Mouse (Mus musculus) neutrophil, adult 5-6 weeks (primary cell): ENCODE data around the gene Hp. TPM values are rescaled to one million over a fixed set of nuclear protein-coding genes. Genes with fewer than 3 reads are reported as not detected.

ENCODE experiments used
- ATAC-seq: fragments of 151-379, 151-347 bp; 2 replicates; pipeline ENCODE4 v1.8.0; 2017; ENCODE audit warnings: mild to moderate bottlenecking, moderate TSS enrichment; ENCODE audit not compliant: insufficient number of reproducible peaks, poor library complexity, low FRiP score, severe bottlenecking; ENCODE audit errors: extremely low read depth
- total RNA-seq: library from RNA; stranded (forward); fragments of 200-1000 nt; gene quantifications from 2 replicates; pipeline ENCODE4 v1.2.3, GENCODE M21; 2017

Hp gene
- total RNA-seq, 1 experiment from 2014 or later, result 873 TPM

DNA sequence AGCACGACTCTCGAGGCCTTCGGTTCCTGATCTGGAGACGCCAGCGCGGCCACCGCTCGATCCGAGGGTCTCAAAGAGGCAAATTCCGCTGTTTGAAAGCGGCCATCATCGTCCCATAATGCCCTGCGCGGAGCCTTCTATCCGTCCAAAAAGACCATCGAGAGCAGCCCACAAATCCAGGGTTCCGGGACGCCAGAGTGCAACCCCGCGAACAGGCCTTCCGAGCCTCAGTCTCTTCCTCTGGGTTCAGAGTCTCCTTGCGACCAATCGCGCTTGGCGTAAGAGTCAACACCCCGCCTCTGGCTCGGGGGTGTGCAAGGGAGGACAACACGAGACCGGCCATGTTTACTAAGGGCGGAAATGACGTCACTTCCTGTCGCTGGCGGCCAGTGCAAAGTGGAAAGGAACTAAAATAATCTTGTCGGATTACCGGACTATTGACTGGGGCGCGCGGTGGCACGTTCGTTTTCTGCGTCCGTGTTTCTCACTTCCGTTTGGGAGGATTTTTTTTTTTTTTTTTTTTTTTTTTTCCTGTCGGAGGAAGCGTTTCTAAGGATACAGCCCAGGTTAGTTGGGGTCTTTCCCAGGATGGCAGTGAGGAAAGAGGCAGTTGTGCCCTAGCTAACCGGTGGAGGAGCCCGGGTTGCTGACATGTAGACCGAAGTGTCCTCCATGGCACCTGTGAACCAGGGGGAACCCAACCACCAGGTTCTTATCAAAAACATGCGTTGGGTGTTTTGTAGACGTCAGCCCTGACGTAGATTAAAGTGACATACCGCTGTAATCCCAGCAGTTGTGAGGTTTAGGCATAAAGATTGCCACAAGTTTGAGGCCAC lies 13.3 kb downstream of the Hp start, which contains the start of the genes Dhx38 and Txnl4b:
TSS of gene Dhx38 (minus strand) at position 364 of the 836 bp plus-strand sequence.
TSS of gene Txnl4b (plus strand) at position 395 of the 836 bp plus-strand sequence.
- ATAC-seq, result peak; percentile 96

- ATAC-seq, result no peak
These were observed 14.2 kb downstream of the Hp start for GRCm38 (mm10) chr8:109564766-109565165.

DNA sequence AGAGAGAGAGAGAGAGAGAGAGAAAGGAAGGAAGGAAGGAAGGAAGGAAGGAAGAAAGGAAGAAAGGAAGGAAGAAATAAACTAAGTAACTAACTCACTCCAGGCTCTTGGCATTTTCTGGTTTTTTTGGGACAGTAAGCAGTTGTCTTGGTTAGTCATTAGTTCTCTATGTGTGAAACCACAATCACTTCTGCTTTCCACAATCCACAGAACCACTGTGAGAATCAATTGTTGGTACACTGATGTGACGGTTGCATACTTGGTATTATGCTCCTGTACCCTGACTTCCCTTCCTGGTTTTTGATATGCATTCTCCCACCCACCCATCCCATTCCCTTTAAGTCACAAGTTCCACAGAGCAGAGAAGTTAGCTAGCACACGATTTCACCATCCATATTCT lies 15.1 kb downstream of the Hp start:
- peak; percentile 27; the same call in 1 of the 2 replicates for ATAC-seq

DNA sequence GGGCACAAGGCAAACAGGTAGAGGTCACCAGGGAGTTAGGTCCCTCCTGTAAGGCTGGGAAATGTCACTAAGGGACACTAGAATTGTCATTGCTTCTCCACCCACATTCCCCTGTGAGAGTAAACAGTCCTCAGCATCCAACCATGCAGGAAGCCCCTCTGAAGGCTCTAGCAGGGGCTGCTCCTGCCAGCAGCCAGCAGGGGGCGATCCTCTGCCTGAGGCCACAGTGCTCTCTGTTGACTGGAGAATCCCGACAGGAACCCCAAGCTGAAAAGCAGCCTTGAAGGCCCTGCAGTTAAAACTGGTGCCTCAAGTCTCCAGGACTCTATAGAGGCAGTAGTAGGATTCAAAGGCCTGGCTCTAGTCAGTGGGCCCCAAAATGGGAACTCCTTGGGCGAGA lies 27.3 kb downstream of the Hp start:
- ATAC-seq, result no peak

GRCm38 (mm10) chr8:109544049-109544448 lies 34.9 kb downstream of the Hp start:
- ATAC-seq, result no peak

- ATAC-seq, result no peak
These were observed 36.0 kb downstream of the Hp start for GRCm38 (mm10) chr8:109542748-109543519.

GRCm38 (mm10) chr8:109542165-109542564 lies 36.8 kb downstream of the Hp start:
- ATAC-seq, result no peak

DNA sequence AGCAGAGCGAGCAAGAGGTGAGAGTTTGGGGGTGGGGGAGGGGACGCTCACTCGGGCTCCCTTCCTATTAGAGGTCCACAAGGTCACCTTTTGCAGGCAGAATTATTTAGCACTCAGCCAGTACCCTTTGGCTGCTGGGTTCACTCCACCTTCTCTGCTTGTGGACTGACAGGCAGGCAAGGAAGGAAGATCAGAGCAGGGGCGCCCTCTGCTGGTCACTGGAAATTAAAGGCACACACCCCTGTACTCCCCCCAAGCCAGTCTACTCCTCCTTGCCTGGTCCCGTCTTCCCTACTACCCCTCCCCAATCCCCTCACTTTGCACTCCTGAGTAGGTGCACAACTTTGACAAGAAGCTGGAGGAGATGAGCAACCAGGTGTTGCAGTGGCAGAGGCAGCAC lies 42.3 kb downstream of the Hp start:
- ATAC-seq, result peak; percentile 39; the same call in 1 of the 2 replicates

GRCm38 (mm10) chr8:109535140-109535990 lies 43.6 kb downstream of the Hp start:
- no peak for ATAC-seq

Other genes starting within 250 kb of the Hp start
- gene Pmfbp1, start 85.1 kb downstream of the Hp start, total RNA-seq, result not detected in 2 replicates
- gene Dhx38, start 13.3 kb downstream of the Hp start, total RNA-seq, result 101 and 103 TPM in 2 replicates
- gene Txnl4b, start 13.3 kb downstream of the Hp start, total RNA-seq, result 33.9 and 37.8 TPM in 2 replicates
- 15.5 and 24.2 TPM in 2 replicates for gene Dhodh, start 29.5 kb upstream of the Hp start, total RNA-seq
- 0.61 and 0.81 TPM in 2 replicates for gene Pkd1l3, start 35.3 kb upstream of the Hp start, total RNA-seq
- 159 and 173 TPM in 2 replicates for gene Ist1, start 114.1 kb upstream of the Hp start, total RNA-seq
- 46.4 and 46.9 TPM in 2 replicates for gene Zfp821, start 126.4 kb upstream of the Hp start, total RNA-seq
- 23.9 and 26.4 TPM in 2 replicates for gene Atxn1l, start 158.6 kb upstream of the Hp start, total RNA-seq
- 106 and 107 TPM in 2 replicates for gene Ap1g1, start 199.4 kb upstream of the Hp start, total RNA-seq